Mouse (Mus musculus) midbrain, embryonic 14.5 days (tissue): Measurements from ENCODE around the gene 1600002K03Rik. TPM values are rescaled to one million over a fixed set of nuclear protein-coding genes. Genes with fewer than 3 reads are reported as not detected.

Experiments used
- ATAC-seq: fragments of 200-750 bp; cut with Nextera tagmentation; 2 replicates; pipeline ENCODE4 v1.8.0; 2017; ENCODE audit warnings: moderate number of reproducible peaks, moderate library complexity; ENCODE audit not compliant: low FRiP score, low TSS enrichment
- DNase-seq: peaks from one replicate; pipeline ENCODE4 v3.0.0-alpha.2; 2015
- H3K27ac ChIP-seq: fragments of 300-500 bp; sonication (generic); replicated peaks from 2 replicates; pipeline ENCODE4 v1.5.1; 2014; ENCODE audit warnings: mild to moderate bottlenecking, low read depth, low read length, moderate library complexity
- H3K27me3 ChIP-seq: fragments of 300-500 bp; sonication (generic); 2 replicates; pipeline ENCODE4 v1.6.1; 2014; ENCODE audit warnings: low read length, control low read depth, mixed read lengths; ENCODE audit not compliant: control insufficient read depth, insufficient read depth
- H3K36me3 ChIP-seq: fragments of 300-500 bp; sonication (generic); 2 replicates; pipeline ENCODE4 v1.6.1; 2014; ENCODE audit warnings: low read length, control low read depth; ENCODE audit not compliant: control insufficient read depth, insufficient read depth
- H3K4me1 ChIP-seq: fragments of 300-500 bp; sonication (generic); 2 replicates; pipeline ENCODE4 v1.6.1; 2014; ENCODE audit warnings: mild to moderate bottlenecking, antibody characterized with exemption, low read length, control low read depth; ENCODE audit not compliant: control insufficient read depth, insufficient read depth
- H3K4me2 ChIP-seq: fragments of 300-500 bp; sonication (generic); 2 replicates; pipeline ENCODE4 v1.6.1; 2014; ENCODE audit warnings: mild to moderate bottlenecking, low read length, moderate library complexity
- H3K4me3 ChIP-seq: fragments of 300-500 bp; sonication (generic); replicated peaks from 2 replicates; pipeline ENCODE4 v1.5.1; 2014; ENCODE audit warnings: low read depth, low read length
- H3K9ac ChIP-seq: fragments of 300-500 bp; sonication (generic); replicated peaks from 2 replicates; pipeline ENCODE4 v1.6.1; 2014; ENCODE audit warnings: mild to moderate bottlenecking, low read length, moderate library complexity
- H3K9me3 ChIP-seq: fragments of 300-500 bp; sonication (generic); 2 replicates; pipeline ENCODE4 v1.6.1; 2016; ENCODE audit warnings: low read length, control low read depth, mixed read lengths; ENCODE audit not compliant: control insufficient read depth
- WGBS: fragments of 180-500 bp; shearing (Covaris S2); extraction: QIAGEN DNeasy Blood & Tissue Kit; methylation state at CpG from one replicate; pipeline ENCODE4 v1.1.7; 2014; 5-methylcytosine and 5-hydroxymethylcytosine counted together
- polyA plus RNA-seq: library from polyadenylated mRNA; unstranded; fragments of >200 nt; fragmentation: Nextera tagmentation; extraction: Ambion mirVana; gene quantifications from 2 replicates; pipeline ENCODE4 v1.2.1, GENCODE M21; 2014

Gene 1600002K03Rik
- polyA plus RNA-seq, 1 experiment from 2014 or later = 5.7 TPM

DNA sequence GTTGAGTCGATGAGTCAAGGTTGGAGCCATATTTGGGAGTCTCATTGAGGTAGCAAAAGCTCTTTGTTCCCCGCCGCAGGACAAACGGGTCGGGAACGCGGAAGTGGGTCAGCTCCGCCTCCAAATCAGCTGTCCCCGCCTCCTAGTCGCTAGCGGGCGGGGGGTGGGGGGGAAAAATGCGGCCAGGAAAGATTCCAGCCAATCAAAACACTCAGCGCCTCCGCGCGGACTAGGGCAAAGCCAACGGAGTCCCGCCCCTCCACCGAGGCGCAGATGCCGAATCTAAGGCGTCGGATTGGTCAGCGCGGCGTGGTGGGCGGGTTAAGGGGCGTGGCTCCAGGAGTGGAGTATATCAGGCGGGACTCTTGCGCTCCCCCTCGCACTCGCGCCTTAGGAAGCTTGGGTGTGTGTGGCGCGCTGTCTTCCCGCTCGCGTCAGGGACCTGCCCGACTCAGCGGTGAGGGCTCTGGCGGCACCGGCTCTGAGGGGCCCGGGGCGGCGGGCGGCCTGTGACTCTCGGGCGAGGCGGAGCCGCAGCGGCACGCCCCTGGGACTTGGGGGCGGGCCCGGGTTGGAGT lies 5.2 kb upstream of the 1600002K03Rik start:
- Histone ChIP-seq H3K4me1 (peaks cover 31% of the 10 kb centered on the region), H3K9me3 (no peaks in the 10 kb centered on the region), H3K27ac (peak overlapping the region; percentile 99), H3K4me3 (peak overlapping the region; percentile 97), H3K36me3 (peaks cover 29% of the 10 kb centered on the region), H3K4me2 (peak overlapping the region; percentile 95), H3K27me3 (no peaks in the 10 kb centered on the region), H3K9ac (peak overlapping the region; percentile 99)
- DNase-seq (peak; percentile 99), ATAC-seq (peak; percentile 93)
- under 1% methylated on average over 55 of the region's 55 CpGs for WGBS

DNA sequence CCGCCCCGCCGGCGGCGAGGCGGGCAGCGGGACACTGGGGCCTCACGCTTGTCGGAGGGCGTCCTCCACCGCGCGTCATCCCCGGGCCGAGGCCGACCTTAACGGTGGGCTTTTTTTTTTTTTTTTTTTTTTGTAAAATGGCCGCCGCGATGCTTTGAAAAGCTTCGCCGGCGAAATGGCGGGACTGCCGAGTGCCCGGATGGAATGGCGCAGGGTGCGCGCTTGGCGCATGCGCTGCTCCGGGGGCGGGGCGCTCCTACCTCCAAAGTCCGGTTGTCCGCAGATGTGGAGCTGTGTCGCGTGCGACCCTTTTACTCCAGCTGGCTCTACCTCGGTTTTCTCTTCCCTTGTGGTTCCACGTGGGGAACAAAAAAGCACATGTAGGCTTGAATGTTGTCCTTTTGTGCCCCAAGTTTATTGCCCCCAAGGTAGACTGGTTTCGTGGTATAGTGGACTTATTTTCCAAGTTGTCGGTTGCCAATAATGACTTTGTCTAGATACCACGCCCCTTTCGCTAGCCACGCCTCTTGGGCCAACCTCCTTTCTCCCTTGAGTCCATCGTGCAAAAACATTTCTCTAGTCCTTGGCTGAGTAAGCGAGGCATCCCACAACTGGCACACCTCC lies 4.6 kb upstream of the 1600002K03Rik start:
- Histone ChIP-seq H3K36me3 (peaks cover 32% of the 10 kb centered on the region), H3K9ac (peak overlapping the region; percentile 99), H3K27ac (peak overlapping the region; percentile 99), H3K4me1 (peaks cover 31% of the 10 kb centered on the region), H3K27me3 (no peaks in the 10 kb centered on the region), H3K9me3 (no peaks in the 10 kb centered on the region), H3K4me2 (peak overlapping the region; percentile 95), H3K4me3 (peak overlapping the region; percentile 97)
- ATAC-seq (peak; percentile 38), DNase-seq (peak; percentile 96)
- WGBS = under 1% methylated on average over 48 of the region's 48 CpGs

DNA sequence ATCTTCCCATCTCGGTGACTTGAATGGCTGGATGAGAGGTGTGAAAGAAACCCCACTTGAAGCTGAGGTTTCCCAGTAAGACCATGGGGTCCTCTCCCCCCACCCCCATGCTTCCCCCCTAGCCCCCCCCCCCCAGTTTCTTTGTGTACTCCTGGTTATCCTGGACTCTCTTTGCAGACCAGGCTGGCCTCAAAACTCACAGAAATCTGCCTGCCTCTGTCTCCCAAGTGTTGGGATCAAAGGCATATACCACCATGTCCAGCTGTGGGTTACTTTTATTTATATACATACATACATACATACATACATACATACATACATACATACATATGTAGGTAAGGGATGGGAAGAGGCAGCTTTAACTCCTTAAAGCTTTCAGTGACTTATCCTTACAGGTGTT lies 3.7 kb upstream of the 1600002K03Rik start:
- WGBS = 55% methylated on average over 1 of the region's 1 CpGs
- DNase-seq (no peak), ATAC-seq (no peak)
- H3K36me3 ChIP-seq = peaks cover 32% of the 10 kb centered on the region
- H3K9ac ChIP-seq = peak overlapping the region; percentile 99; the same call in 1 of the 2 replicates
- no peak overlapping the region for H3K27ac ChIP-seq
- H3K4me2 ChIP-seq = peak overlapping the region; percentile 95
- H3K9me3 ChIP-seq = no peaks in the 10 kb centered on the region
- H3K4me3 ChIP-seq = peak overlapping the region; percentile 97
- no peaks in the 10 kb centered on the region for H3K27me3 ChIP-seq
- H3K4me1 ChIP-seq = peaks cover 29% of the 10 kb centered on the region

DNA sequence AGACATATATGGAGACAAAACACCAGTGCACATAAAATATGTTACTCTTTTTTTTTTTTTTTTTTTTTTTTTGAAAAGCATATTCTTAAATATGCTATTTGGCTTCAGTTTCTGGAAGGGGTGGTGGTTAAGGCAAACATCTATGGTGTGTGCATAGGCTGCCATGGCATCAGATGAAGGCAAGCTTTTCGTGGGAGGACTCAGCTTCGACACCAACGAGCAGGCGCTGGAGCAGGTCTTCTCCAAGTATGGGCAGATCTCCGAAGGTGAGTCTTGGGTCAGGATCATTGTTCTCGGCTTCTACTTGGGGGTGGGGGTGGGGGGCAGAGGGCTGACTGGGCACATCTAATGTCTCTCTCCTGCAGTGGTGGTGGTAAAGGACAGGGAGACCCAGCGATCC lies 3.1 kb upstream of the 1600002K03Rik start:
- H3K27ac ChIP-seq = 0 out of 2 replicates have a peak overlapping the region, but pooled peaks have one; percentile 3
- H3K36me3 ChIP-seq = peaks cover 32% of the 10 kb centered on the region
- 94% methylated on average over 7 of the region's 7 CpGs for WGBS
- H3K4me2 ChIP-seq = no peak overlapping the region
- ATAC-seq = no peak
- H3K9ac ChIP-seq = no peak overlapping the region
- H3K4me1 ChIP-seq = peaks cover 24% of the 10 kb centered on the region
- H3K4me3 ChIP-seq = no peak overlapping the region
- H3K9me3 ChIP-seq = no peaks in the 10 kb centered on the region
- DNase-seq = no peak
- no peaks in the 10 kb centered on the region for H3K27me3 ChIP-seq

DNA sequence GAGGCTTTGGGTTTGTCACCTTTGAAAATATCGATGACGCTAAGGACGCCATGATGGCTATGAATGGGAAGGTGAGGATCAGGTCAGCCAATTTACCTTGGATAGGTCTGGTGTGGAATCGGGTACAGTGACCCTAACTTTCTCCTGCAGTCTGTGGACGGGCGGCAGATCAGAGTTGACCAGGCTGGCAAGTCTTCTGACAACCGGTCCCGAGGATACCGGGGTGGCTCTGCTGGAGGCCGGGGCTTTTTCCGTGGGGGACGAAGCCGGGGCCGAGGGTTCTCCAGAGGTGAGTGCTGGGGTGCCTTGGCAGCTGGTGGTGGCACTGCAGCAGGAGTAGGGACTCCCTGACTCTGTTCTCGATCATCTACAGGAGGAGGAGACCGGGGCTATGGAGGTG lies 2.7 kb upstream of the 1600002K03Rik start:
- DNase-seq = no peak
- no peak for ATAC-seq
- Histone ChIP-seq H3K4me1 (peaks cover 24% of the 10 kb centered on the region), H3K27me3 (no peaks in the 10 kb centered on the region), H3K9me3 (no peaks in the 10 kb centered on the region), H3K4me2 (no peak overlapping the region), H3K36me3 (peaks cover 32% of the 10 kb centered on the region), H3K27ac (0 out of 2 replicates have a peak overlapping the region, but pooled peaks have one; percentile 3), H3K4me3 (no peak overlapping the region), H3K9ac (no peak overlapping the region)
- 96% methylated on average over 16 of the region's 16 CpGs for WGBS

DNA sequence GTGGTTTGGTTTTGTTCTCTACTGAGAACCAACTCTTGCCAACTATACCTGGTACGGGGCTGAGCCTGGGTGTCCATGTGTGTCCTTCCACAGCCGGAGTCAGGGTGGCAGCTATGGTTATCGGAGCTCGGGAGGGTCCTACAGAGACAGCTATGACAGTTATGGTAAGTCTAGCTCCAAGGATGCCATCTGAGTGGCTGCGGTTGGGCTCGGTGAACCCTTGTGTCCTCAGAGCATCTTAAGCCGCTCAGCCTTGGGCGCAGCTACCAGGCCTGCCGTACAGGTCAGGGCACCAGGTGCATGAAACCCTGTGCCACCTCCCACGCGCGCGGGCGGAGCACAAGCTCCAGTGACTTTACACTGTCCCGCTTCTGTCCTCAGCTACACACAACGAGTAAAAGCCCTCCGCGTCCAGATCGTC lies 2.1 kb upstream of the 1600002K03Rik start:
- Histone ChIP-seq H3K4me2 (no peak overlapping the region), H3K27me3 (no peaks in the 10 kb centered on the region), H3K4me3 (no peak overlapping the region), H3K4me1 (peaks cover 20% of the 10 kb centered on the region), H3K27ac (no peak overlapping the region), H3K36me3 (peaks cover 32% of the 10 kb centered on the region), H3K9ac (no peak overlapping the region), H3K9me3 (no peaks in the 10 kb centered on the region)
- no peak for ATAC-seq
- no peak for DNase-seq
- WGBS = 95% methylated on average over 19 of the region's 19 CpGs

DNA sequence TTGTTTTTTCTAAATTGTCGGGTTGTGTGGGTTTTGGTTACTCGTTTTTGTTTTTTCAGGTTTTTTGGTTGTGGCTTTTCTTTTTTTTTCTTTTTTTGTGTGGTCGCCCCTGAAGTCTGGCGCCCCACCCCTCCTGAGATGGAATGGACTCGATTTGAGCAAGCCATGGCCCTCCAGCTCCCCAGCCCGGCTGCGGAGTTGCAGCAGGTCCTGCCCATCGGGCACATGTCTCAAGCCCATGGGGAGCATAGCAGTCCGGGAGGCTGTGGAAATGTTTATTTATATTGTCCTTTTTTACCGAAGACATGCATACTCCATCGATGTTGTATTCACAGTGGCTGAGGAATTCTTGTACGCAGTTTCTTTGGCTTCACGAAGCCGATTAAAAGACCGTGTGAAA lies 1.5 kb upstream of the 1600002K03Rik start:
- H3K36me3 ChIP-seq = peaks cover 32% of the 10 kb centered on the region
- 92% methylated on average over 15 of the region's 15 CpGs for WGBS
- H3K27ac ChIP-seq = peak overlapping the region; percentile 49; the same call in 1 of the 2 replicates
- H3K4me1 ChIP-seq = peaks cover 14% of the 10 kb centered on the region
- H3K9me3 ChIP-seq = no peaks in the 10 kb centered on the region
- no peaks in the 10 kb centered on the region for H3K27me3 ChIP-seq
- H3K4me3 ChIP-seq = 0 out of 2 replicates have a peak overlapping the region, but pooled peaks have one; percentile 5
- H3K9ac ChIP-seq = no peak overlapping the region
- ATAC-seq = no peak
- 0 out of 2 replicates have a peak overlapping the region, but pooled peaks have one; percentile 10 for H3K4me2 ChIP-seq
- DNase-seq = no peak

DNA sequence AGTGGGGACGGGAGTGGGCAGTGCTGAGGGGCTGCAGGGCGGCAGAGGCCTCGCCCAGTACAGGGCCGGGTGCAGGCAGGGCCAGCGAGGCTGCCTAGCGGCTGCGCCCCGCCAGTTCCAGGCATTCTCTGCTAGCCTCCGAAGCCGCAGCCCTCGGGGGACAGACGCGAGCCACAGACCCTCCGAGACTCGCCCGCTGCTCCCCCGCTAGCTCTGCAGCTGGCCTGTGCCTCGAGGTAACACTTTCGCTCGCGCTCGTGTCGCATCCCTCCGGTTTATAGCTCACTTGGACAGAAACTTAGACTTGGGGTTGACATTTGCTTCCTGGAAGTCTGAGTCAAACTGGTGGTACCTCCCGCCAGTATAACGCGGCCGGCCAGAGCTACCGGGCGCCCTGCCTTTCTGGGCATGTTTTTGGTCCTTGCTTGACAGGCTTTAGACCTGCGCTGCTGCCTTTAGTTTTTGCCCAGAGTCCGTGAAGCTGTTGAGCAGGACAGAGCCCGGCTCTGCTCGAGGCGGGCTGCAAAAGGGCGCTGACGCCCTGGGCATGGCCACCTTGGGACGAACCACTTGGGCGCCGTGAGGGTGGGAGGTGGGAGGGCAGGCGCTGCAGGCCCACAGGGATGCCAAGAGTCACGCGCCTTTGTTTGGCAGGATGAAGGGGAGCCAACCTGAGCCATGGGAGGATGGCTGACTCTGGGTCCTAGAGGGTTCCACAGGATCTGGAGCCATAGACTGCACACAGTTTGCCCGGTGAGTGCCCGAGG lies 801 bp upstream of the 1600002K03Rik start:
- Histone ChIP-seq H3K4me1 (peaks cover 14% of the 10 kb centered on the region), H3K27ac (peak overlapping the region; percentile 82), H3K4me2 (peak overlapping the region; percentile 67), H3K36me3 (peaks cover 32% of the 10 kb centered on the region), H3K9me3 (no peaks in the 10 kb centered on the region), H3K4me3 (peak overlapping the region; percentile 43; the same call in 1 of the 2 replicates), H3K9ac (peak overlapping the region; percentile 57; the same call in 1 of the 2 replicates), H3K27me3 (no peaks in the 10 kb centered on the region)
- no peak for DNase-seq
- no peak for ATAC-seq
- WGBS = 79% methylated on average over 45 of the region's 45 CpGs
